Mouse (Mus musculus): Measurements from ENCODE around the gene BC035044.
"Not testable (repeated sequence)": the region's sequence is repeated elsewhere in the genome, so short reads cannot be mapped to it uniquely, and the experiment has no call there.

The BC035044 gene

GRCm38 (mm10) chr6:128890948-128891355 is at the start of gene BC035044:
Gene BC035044 (minus strand): TSS chr6:128891126.
- no peak for DNase-seq (ENCODE audit: low read depth, low spot score)

- DNase-seq (ENCODE audit: low read depth, low spot score): not testable (repeated sequence)
These were observed 45.2 kb upstream of the BC035044 start for GRCm38 (mm10) chr6:128935889-128936665.

DNA sequence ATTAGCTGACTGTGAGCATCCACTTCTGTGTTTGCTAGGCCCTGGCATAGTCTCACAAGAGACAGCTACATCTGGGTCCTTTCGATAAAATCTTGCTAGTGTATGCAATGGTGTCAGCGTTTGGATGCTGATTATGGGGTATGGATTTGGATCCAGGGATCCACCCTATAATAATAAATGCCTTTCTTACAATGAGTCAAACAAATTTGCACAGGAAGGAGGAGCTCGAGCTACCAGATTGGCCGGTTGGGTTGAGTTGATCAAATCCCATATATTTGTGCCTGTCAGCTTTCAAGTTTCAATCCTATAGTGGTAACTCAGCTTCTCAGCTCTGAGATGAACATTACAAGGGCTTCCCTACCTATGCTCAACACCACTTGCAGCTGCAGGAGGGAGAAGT is 43.2 kb upstream of the BC035044 start, which contains the start of gene Clec2g:
TSS of gene Clec2g (plus strand) at position 301 of the 400 bp plus-strand sequence.
- DNase-seq (ENCODE audit: low read depth, low spot score): not testable (repeated sequence)

GRCm38 (mm10) chr6:128933050-128933449 is 42.1 kb upstream of the BC035044 start:
- DNase-seq (ENCODE audit: low read depth, low spot score): no peak

GRCm38 (mm10) chr6:128917322-128917721 is 26.4 kb upstream of the BC035044 start:
- DNase-seq (ENCODE audit: low read depth, low spot score): no peak

GRCm38 (mm10) chr6:128913598-128914254 is 22.8 kb upstream of the BC035044 start:
- DNase-seq (ENCODE audit: low read depth, low spot score): no peak

DNA sequence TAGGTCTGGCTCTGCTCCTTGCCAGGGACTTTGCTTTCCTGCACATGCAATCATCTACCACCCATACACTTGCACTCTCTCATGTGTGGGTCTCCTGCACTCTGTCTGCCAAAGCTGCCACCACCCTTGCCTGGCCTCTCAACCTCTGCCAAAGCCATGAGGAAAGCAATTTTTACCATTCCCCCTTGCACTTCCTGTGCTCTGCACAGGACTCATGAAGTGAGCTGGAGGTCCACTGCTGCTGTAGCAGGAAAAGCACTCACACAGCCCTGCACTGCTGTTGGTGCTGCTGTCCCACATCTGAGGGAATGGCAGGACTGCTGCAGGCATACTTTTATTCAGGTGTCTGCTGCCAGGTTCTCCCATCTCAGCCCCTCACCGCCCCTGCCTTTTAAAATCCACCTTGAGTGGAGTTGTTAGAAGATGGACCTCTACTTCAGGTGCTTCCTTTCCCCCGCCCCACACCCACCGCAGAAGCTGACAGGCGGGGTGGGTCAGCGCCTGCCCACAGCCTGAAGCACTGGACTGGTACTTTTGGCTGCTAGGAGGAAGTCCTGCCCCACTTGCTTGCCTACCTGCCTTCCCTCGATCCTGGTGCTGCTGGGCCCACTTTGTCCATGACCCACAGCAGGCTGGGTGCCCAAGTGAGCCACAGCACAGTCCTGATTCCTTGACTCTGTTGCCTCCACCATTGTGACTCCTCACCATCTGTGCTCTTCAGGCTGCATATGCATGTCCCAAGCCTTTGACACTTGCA is 10.0 kb upstream of the BC035044 start:
- DNase-seq (ENCODE audit: low read depth, low spot score): not testable (repeated sequence)

DNA sequence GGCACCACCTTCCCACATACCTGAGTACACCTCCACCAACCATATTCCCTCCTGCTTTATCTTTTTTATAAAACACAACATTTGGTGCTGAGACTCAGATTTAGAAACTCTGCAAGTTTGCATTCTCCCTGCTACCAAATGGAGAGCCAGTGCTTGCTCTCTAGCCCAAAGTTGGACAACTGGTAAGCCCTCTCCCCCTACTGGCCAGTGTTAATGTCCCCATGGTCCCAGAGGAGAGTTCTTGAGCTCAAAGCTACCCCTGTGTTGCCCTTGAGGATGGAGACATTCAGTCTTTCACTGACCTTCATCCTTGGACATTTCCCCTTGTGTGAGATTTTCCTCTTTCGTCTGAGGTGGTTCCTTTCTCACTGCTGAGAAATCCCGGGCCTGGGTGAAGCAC is 9.1 kb upstream of the BC035044 start:
- DNase-seq (ENCODE audit: low read depth, low spot score): no peak

DNA sequence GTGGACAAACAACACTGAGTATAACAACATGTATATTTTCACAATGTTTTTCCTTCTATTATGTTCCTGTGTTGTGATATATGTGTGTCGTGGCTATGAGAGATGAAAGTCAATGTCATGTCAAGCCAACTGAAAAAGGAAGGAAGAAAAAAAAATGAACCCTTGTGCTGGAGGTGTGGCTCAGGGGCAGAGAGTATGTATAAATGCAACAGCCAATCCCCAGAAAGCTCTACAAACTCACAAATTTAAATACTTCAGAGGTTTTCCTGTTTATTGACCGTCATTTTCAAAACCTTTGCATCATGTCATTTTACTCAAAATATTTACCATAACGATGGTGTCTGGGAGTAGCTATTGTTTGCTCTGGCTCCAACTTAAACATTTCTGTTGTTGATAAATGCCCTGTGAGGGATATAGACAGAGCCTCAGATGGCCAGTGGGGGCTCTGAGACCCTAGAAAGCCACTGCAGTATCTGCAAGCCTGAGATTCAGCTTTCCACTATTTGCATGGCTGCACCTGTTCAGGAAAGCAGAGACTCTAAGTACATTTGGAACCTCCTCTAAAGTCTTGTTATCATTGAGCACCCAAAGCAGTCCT is 4.6 kb upstream of the BC035044 start:
- DNase-seq (ENCODE audit: low read depth, low spot score): no peak

DNA sequence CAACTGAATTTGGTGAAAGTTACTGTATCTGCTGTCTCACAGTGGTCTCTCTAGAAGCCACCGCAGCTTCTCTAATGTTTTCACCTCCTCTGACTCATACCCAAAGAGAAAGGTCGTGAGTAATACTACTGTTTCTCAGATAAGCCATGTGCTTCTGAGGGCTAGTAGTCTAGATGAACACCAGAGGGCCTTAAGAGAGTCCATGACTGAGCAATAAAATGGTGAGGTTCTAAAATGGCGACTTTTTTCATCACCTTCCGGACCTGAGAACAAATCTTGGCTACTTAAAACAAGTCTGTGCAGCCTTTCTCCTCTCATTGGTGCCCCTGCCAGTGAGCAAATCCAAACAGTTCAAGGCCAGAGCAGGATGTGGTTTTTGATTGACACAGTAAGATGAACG is 2.1 kb downstream of the BC035044 start:
- DNase-seq (ENCODE audit: low read depth, low spot score): no peak

DNA sequence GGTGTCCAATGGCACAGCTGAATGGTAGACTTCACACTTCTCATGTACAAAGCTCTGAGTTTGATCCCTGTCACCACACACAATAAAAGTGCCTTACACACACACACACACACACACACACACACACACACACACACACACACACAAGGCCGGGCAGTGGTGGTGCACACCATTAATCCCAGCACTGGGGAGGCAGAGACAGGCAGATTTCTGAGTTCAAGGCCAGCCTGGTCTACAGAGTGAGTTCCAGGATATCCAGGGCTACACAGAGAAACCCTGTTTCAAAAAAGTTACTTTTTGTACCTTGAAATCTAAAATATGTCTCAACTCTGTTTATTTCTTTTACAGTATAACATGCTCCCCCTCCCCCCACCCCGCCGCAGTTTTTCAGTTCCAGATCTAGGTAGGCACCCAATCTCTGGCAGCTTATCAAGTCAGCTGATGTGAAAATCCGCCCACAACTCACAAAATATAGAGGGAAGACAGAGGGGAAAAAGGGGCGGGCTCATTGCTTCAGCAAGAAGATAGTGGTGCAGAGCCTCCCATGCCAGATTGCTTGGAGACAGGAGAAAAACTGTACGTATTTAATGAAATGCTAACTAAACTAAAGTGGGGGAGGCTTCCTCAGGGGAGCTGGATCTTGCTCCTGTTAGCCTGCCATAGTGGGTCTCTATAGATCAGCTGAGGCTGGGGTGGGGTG is 3.7 kb downstream of the BC035044 start, which contains the start of gene Clec2i:
TSS of gene Clec2i (plus strand) at position 498 of the 700 bp plus-strand sequence.
- not testable (repeated sequence) for DNase-seq (ENCODE audit: low read depth, low spot score)

- no peak for DNase-seq (ENCODE audit: low read depth, low spot score)
These were observed 18.9 kb downstream of the BC035044 start for GRCm38 (mm10) chr6:128871910-128872610.

- no peak for DNase-seq (ENCODE audit: low read depth, low spot score)
These were observed 22.1 kb downstream of the BC035044 start for GRCm38 (mm10) chr6:128868861-128869260.

GRCm38 (mm10) chr6:128857976-128858375 is 33.0 kb downstream of the BC035044 start:
- DNase-seq (ENCODE audit: low read depth, low spot score): no peak

DNA sequence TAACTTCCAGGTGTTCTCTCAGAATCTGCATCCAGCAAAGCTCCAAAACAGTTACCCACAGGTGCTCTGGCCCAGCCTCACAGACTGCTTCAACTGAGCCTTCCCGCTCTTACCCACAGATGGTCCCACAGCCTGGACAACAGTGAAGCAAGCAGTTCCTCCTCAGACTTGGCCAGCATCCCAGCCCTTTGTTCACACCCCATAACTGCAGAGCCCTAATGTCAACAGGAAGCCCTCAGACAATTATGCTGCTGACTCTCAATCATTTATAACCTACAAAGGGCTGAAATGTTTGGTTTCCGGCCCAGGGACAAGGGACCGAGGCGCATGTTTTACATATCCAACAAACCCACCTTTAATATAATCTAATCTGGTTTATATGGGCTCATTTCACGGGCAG is 34.7 kb downstream of the BC035044 start:
- no peak for DNase-seq (ENCODE audit: low read depth, low spot score)

- DNase-seq (ENCODE audit: low read depth, low spot score): no peak
These were observed 35.4 kb downstream of the BC035044 start for GRCm38 (mm10) chr6:128855477-128855876.

- no peak for DNase-seq (ENCODE audit: low read depth, low spot score)
These were observed 36.0 kb downstream of the BC035044 start for GRCm38 (mm10) chr6:128854895-128855294.

DNA sequence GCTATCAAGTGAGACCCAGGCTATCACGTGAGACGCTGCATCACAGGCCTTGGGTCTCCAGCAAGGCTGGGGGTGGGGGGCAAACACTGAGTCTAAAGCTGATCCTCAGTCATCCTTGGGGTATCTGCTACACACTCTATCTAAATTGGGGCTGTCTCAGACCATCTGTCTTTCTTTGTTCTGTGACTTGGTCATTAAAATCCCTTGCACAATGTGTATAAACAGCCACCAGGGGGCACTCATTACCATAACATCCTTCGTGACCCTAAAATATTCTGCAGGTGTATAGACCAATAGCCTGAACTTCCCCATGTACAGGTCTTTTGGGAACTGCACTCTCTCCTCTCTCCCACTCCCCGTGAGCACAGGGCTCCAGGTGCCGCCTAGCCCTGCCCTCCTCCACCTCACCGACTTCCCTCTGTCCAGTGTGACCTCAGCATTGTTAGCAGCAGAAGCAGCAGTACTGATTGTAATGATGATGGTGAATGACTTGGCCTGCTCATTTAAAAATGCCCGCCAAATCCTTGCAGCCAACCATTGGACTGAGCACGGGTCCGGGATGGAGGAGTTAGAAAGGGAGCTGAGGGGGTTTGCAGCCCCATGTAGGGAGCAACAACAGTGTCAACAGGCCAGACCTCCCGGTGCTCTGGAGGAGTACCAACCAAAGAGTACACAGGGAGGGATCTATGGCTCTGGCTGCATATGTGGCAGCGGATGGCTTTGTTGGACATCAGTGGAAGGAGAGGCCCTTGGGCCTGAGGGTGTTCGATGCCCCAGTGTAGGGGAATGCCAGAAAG is 36.7 kb downstream of the BC035044 start:
- peak; percentile 74 for DNase-seq (ENCODE audit: low read depth, low spot score)

- DNase-seq (ENCODE audit: low read depth, low spot score): no peak
These were observed 38.2 kb downstream of the BC035044 start for GRCm38 (mm10) chr6:128852766-128853165.

DNA sequence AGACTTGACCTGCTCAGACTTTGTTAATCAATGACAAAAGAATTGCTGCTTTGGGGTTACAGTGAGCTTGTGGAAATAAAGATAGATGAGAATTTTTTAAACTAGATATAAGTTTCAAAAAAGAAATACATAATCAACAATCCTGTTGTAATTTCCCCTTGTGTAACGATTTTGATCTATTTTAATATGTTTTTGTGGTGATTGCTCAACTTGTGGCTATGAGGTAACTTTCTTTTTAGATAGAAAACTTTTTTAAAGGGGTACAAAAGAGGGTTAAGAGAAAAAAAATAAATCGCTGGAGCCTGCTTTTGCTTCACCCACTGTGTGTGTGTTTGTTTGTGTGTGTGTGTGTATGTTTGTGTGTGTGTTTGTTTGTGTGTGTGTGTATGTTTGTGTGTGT is 39.8 kb downstream of the BC035044 start:
- DNase-seq (ENCODE audit: low read depth, low spot score): no peak

Data from WW6 (cell line).